In genomic region chr1:78191761-78192160, GRCm38 (mm10) we compare ENCODE assay signal across 17 mouse cellular contexts. TPM values are rescaled to one million over a fixed set of nuclear protein-coding genes. Genes with fewer than 3 reads are reported as not detected.
DNase-seq lines count a peak whose midpoint lies in the region; ATAC-seq and TF ChIP-seq lines count a peak whose summit lies in the region.
"Had no signal": no experiment of that assay in that cellular context is flagged by ENCODE, and none has a peak within 500 bp of the region (broad histone marks: within the 10 kb centered on the region; RNA-seq: fewer than 3 reads in every experiment).

No protein-coding gene starts in this region.

- WGBS in embryonic facial prominence, embryonic 11.5 days: 35% methylated on average over 1 of the region's 1 CpGs
- WGBS in embryonic facial prominence, embryonic 14.5 days: 53% methylated on average over 1 of the region's 1 CpGs
- WGBS in hindbrain, postnatal 0 days: 57% methylated on average over 1 of the region's 1 CpGs
- 68% methylated on average over 1 of the region's 1 CpGs for WGBS in midbrain, postnatal 0 days

- DNase-seq in embryonic facial prominence, embryonic 11.5 days (ENCODE audit: low spot score): no peak
- DNase-seq in embryonic facial prominence, embryonic 14.5 days (ENCODE audit: low spot score): no peak
- DNase-seq in hindbrain, postnatal 0 days (ENCODE audit: low spot score): no peak
- no peak for DNase-seq in midbrain, postnatal 0 days (ENCODE audit: low spot score)
- no peak for DNase-seq in cerebellum, postnatal 14 days
- no peak for DNase-seq in natural killer cell, adult 2 months (ENCODE audit: low spot score in 2 of 2)
- DNase-seq in cerebellum, postnatal 10 days: no peak
- DNase-seq: gastrocnemius, postnatal 25 days; kidney, adult 8-10 months; lung, adult 18-20 months; lung, postnatal 36 days; right cerebral cortex, postnatal 14 days had no signal

- no peak for TF ChIP-seq CTCF in hindbrain, postnatal 0 days (IDR thresholded peaks at IDR 0.05; ENCODE audit: low read depth)
- TF ChIP-seq CTCF in midbrain, postnatal 0 days (IDR thresholded peaks at IDR 0.05): no peak

- no peak overlapping the region for H3K27ac ChIP-seq in embryonic facial prominence, embryonic 11.5 days (replicated peaks; ENCODE audit: low read depth, low read length)
- H3K27ac ChIP-seq in embryonic facial prominence, embryonic 14.5 days (replicated peaks; ENCODE audit: low read depth, low read length): peak overlapping the region; percentile 93
- H3K27ac ChIP-seq in hindbrain, postnatal 0 days: peak overlapping the region; percentile 82; the same call in 1 of the 2 replicates
- 0 out of 2 replicates have a peak overlapping the region, but pooled peaks have one; percentile 43 for H3K27ac ChIP-seq in midbrain, postnatal 0 days (ENCODE audit: low read depth, low read length)
- H3K27ac ChIP-seq: heart, embryonic 13.5 days had no signal

- no peaks in the 10 kb centered on the region for H3K36me3 ChIP-seq in embryonic facial prominence, embryonic 11.5 days (replicated peaks; ENCODE audit: control insufficient read depth, insufficient read depth, low read depth, low read length)
- H3K36me3 ChIP-seq in embryonic facial prominence, embryonic 14.5 days (ENCODE audit: control insufficient read depth, insufficient read depth, low read length): peaks cover 8% of the 10 kb centered on the region; the same call in 1 of the 2 replicates
- no peaks in the 10 kb centered on the region for H3K36me3 ChIP-seq in hindbrain, postnatal 0 days (ENCODE audit: insufficient read depth, low read length)
- H3K36me3 ChIP-seq in midbrain, postnatal 0 days (ENCODE audit: insufficient read depth, low read length): no peaks in the 10 kb centered on the region
- H3K36me3 ChIP-seq: heart, embryonic 13.5 days had no signal

- H3K4me1 ChIP-seq in embryonic facial prominence, embryonic 11.5 days (ENCODE audit: control insufficient read depth, insufficient read depth, low read length): no peaks in the 10 kb centered on the region; the same call in 1 of the 2 replicates
- H3K4me1 ChIP-seq in embryonic facial prominence, embryonic 14.5 days (ENCODE audit: control insufficient read depth, insufficient read depth, low read length): no peaks in the 10 kb centered on the region
- no peaks in the 10 kb centered on the region for H3K4me1 ChIP-seq in hindbrain, postnatal 0 days (ENCODE audit: insufficient read depth, low read length)
- H3K4me1 ChIP-seq in midbrain, postnatal 0 days (ENCODE audit: insufficient read depth, low read length): peaks cover 4% of the 10 kb centered on the region; the same call in 1 of the 2 replicates

- no peaks in the 10 kb centered on the region for H3K9me3 ChIP-seq in embryonic facial prominence, embryonic 11.5 days (replicated peaks; ENCODE audit: control insufficient read depth, low read length)
- no peaks in the 10 kb centered on the region for H3K9me3 ChIP-seq in embryonic facial prominence, embryonic 14.5 days (ENCODE audit: control insufficient read depth, low read length)
- no peaks in the 10 kb centered on the region for H3K9me3 ChIP-seq in hindbrain, postnatal 0 days (ENCODE audit: low read length)
- H3K9me3 ChIP-seq in midbrain, postnatal 0 days (ENCODE audit: low read length): no peaks in the 10 kb centered on the region
- H3K9me3 ChIP-seq: heart, embryonic 13.5 days had no signal

- peak overlapping the region; percentile 1 for H3K9ac ChIP-seq in embryonic facial prominence, embryonic 11.5 days (replicated peaks; ENCODE audit: low read length)
- H3K9ac ChIP-seq in embryonic facial prominence, embryonic 14.5 days (ENCODE audit: low read depth, low read length): peak overlapping the region; percentile 87
- H3K9ac ChIP-seq in hindbrain, postnatal 0 days (replicated peaks; ENCODE audit: low read length): peak overlapping the region; percentile 51; the same call in 1 of the 2 replicates
- no peak overlapping the region for H3K9ac ChIP-seq in midbrain, postnatal 0 days (replicated peaks; ENCODE audit: low read length, poor library complexity, severe bottlenecking)
- H3K9ac ChIP-seq: heart, embryonic 13.5 days had no signal

- H3K27me3 ChIP-seq in embryonic facial prominence, embryonic 11.5 days (ENCODE audit: control insufficient read depth, insufficient read depth, low read length): peaks cover 33% of the 10 kb centered on the region
- H3K27me3 ChIP-seq in embryonic facial prominence, embryonic 14.5 days (replicated peaks; ENCODE audit: control insufficient read depth, insufficient read depth, low read length): peaks cover 79% of the 10 kb centered on the region
- H3K27me3 ChIP-seq in hindbrain, postnatal 0 days (ENCODE audit: insufficient read depth, low read length): peaks cover 14% of the 10 kb centered on the region
- peaks cover 43% of the 10 kb centered on the region for H3K27me3 ChIP-seq in midbrain, postnatal 0 days (ENCODE audit: insufficient read depth, low read length)

- H3K4me3 ChIP-seq in embryonic facial prominence, embryonic 11.5 days (ENCODE audit: low read depth, low read length): no peak overlapping the region
- peak overlapping the region; percentile 62 for H3K4me3 ChIP-seq in embryonic facial prominence, embryonic 14.5 days (ENCODE audit: low read depth, low read length)
- H3K4me3 ChIP-seq in hindbrain, postnatal 0 days (ENCODE audit: low read length): peak overlapping the region; percentile 51
- no peak overlapping the region for H3K4me3 ChIP-seq in midbrain, postnatal 0 days (ENCODE audit: low read depth, low read length)
- H3K4me3 ChIP-seq: heart, embryonic 13.5 days had no signal

- ATAC-seq in embryonic facial prominence, embryonic 11.5 days (replicated peaks; ENCODE audit: insufficient number of reproducible peaks, low FRiP score, low TSS enrichment, low read depth): no peak
- ATAC-seq in embryonic facial prominence, embryonic 14.5 days (ENCODE audit: low read depth): no peak
- no peak for ATAC-seq in hindbrain, postnatal 0 days
- ATAC-seq in midbrain, postnatal 0 days (ENCODE audit: low FRiP score): no peak

- H3K4me2 ChIP-seq in embryonic facial prominence, embryonic 11.5 days (ENCODE audit: low read depth, low read length): peak overlapping the region; percentile 8; the same call in 1 of the 2 replicates
- H3K4me2 ChIP-seq in embryonic facial prominence, embryonic 14.5 days (ENCODE audit: low read depth, low read length): peak overlapping the region; percentile 82
- H3K4me2 ChIP-seq in hindbrain, postnatal 0 days (ENCODE audit: low read depth, low read length): peak overlapping the region; percentile 58
- no peak overlapping the region for H3K4me2 ChIP-seq in midbrain, postnatal 0 days (ENCODE audit: low read depth, low read length, poor library complexity, severe bottlenecking)
- H3K4me2 ChIP-seq: heart, embryonic 13.5 days had no signal

RNA-seq across cellular contexts. Expression of gene Pax3, which starts 5.2 kb away (rescaled TPM):
- 16.2 and 17.3 TPM in 2 replicates for polyA plus RNA-seq in embryonic facial prominence, embryonic 11.5 days (2014; fragmentation: Nextera tagmentation; extraction: Ambion mirVana)
- 9.4 and 12.4 TPM in 2 replicates for polyA plus RNA-seq in embryonic facial prominence, embryonic 14.5 days (2014; fragmentation: Nextera tagmentation; extraction: Ambion mirVana)
- 8.0 and 11.9 TPM in 2 replicates for total RNA-seq in hindbrain, postnatal 0 days (2014; rRNA removed)
- polyA plus RNA-seq in hindbrain, postnatal 0 days (2015; fragmentation: Nextera tagmentation; extraction: Ambion mirVana): 14.0 and 14.5 TPM in 2 replicates
- 5.3 and 5.8 TPM in 2 replicates for total RNA-seq in midbrain, postnatal 0 days (2014; rRNA removed)
- polyA plus RNA-seq in midbrain, postnatal 0 days (2015; fragmentation: Nextera tagmentation; extraction: Ambion mirVana): 4.4 and 4.5 TPM in 2 replicates
- total RNA-seq: adrenal gland, adult 18-20 months; common myeloid progenitor, adult 5-6 weeks; hematopoietic stem cell, adult 5-6 weeks; left cerebral cortex, adult 8-10 months had no signal

Comparison
In these comparisons a context has a peak if more than half of its experiments do, and no peak if none do; other contexts are left out.
1. H3K4me3 ChIP-seq: peak in embryonic facial prominence, embryonic 14.5 days (single experiment) and hindbrain, postnatal 0 days (single experiment); none in embryonic facial prominence, embryonic 11.5 days (single experiment) and midbrain, postnatal 0 days (single experiment).